Mouse (Mus musculus) neural tube, embryonic 11.5 days (tissue): ENCODE measurements at regions not wholly inside any gene's neighbourhood (a gene's known extent, or its start where the extent isn't known, plus 50 kb on each side); places are given as distances from the start of the nearest gene placed in this dataset.

Experiments
- ATAC-seq: fragments of 200-750 bp; cut with Nextera tagmentation; 2 replicates; pipeline ENCODE4 v1.8.0; 2017; ENCODE audit warnings: moderate number of reproducible peaks, mild to moderate bottlenecking, moderate TSS enrichment, moderate library complexity; ENCODE audit not compliant: insufficient read depth, low FRiP score, low TSS enrichment
- DNase-seq: peaks from one replicate; pipeline ENCODE4 v3.0.0-alpha.2; 2015; ENCODE audit warnings: low spot score
- H3K27ac ChIP-seq: fragments of 300-500 bp; sonication (generic); 2 replicates; pipeline ENCODE4 v1.5.1; 2014; ENCODE audit warnings: low read depth, mild to moderate bottlenecking, low read length
- H3K27me3 ChIP-seq: fragments of 300-500 bp; sonication (generic); 2 replicates; pipeline ENCODE4 v1.6.1; 2014; ENCODE audit warnings: mild to moderate bottlenecking, low read length, mixed read lengths; ENCODE audit not compliant: control insufficient read depth, insufficient read depth
- H3K36me3 ChIP-seq: fragments of 300-500 bp; sonication (generic); 2 replicates; pipeline ENCODE4 v1.6.1; 2014; ENCODE audit warnings: mild to moderate bottlenecking, low read length, moderate library complexity, mixed read lengths; ENCODE audit not compliant: control insufficient read depth, insufficient read depth
- H3K4me1 ChIP-seq: fragments of 300-500 bp; sonication (generic); 2 replicates; pipeline ENCODE4 v1.6.1; 2014; ENCODE audit warnings: low read length, mixed read lengths; ENCODE audit not compliant: control insufficient read depth, insufficient read depth
- H3K4me2 ChIP-seq: fragments of 300-500 bp; sonication (generic); 2 replicates; pipeline ENCODE4 v1.6.1; 2014; ENCODE audit warnings: low read depth, mild to moderate bottlenecking, moderate library complexity
- H3K4me3 ChIP-seq: fragments of 300-500 bp; sonication (generic); 2 replicates; pipeline ENCODE4 v1.5.1; 2014; ENCODE audit warnings: low read depth, low read length
- H3K9ac ChIP-seq: fragments of 300-500 bp; sonication (generic); 2 replicates; pipeline ENCODE4 v1.6.1; 2014; ENCODE audit warnings: mild to moderate bottlenecking, low read length
- H3K9me3 ChIP-seq: fragments of 300-500 bp; sonication (generic); 2 replicates; pipeline ENCODE4 v1.6.1; 2016; ENCODE audit warnings: low read length; ENCODE audit not compliant: control insufficient read depth
- WGBS: fragments of 180-500 bp; shearing (Covaris S2); extraction: QIAGEN DNeasy Blood & Tissue Kit; methylation state at CpG from one replicate; pipeline ENCODE4 v1.1.7; 2014; 5-methylcytosine and 5-hydroxymethylcytosine counted together

DNA sequence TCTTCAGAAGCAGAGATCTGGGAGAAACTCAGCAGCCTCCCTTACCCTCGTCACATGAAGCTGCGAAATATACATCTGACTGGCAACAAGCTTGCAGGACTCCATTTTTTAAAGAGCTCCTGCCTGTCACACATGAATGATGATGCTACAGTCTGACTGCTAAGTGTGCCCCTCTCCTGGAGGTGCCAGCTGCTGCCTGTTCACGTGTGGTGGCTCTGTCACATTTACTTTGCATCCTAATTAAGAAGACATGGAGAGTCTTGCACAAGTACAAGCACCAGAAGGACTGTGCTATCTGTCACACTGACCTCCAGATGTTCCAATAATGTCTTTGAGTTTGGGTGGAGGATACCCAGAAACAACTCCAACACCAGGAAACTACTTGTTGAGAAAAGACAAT is 240.2 kb downstream of the Ube2cbp start:
- Histone ChIP-seq H3K4me2 (no peak overlapping the region), H3K4me3 (no peak overlapping the region), H3K9ac (no peak overlapping the region), H3K27me3 (no peaks in the 10 kb centered on the region), H3K27ac (no peak overlapping the region), H3K4me1 (no peaks in the 10 kb centered on the region), H3K36me3 (no peaks in the 10 kb centered on the region), H3K9me3 (no peaks in the 10 kb centered on the region)
- DNase-seq = no peak
- ATAC-seq = no peak; the same call in 1 of the 2 replicates
- 49% methylated on average over 3 of the region's 3 CpGs for WGBS

DNA sequence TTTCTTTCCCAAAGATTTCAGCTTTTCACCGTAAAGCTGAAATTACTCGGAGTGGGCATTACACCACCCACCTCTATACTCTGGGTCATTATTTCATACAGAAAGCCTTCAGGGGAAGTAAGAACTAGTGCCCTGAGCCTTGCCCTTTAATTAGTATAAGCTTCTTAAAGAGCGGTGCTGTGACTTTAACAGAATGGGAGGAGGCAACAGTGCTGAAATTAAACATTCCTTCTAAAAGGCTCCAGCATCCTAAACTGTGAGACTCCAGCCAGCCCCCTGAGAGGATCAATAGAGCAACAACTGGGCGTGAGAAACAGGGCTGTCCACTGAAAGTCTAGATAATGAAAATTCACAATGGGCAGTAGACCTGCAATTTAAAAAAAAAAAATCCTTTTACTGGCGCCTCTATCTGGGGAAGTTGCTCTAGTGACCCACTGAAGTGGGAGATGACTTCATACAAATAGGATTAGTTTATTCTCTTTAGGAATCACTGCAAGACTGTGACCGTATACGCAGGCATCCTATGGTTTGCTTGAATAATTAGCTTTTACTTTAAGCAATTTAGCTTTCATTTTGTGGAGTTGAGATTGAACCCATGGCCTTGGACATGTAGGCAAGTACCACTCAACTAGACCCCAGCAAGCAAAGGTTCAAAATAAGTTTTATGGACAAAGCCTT is 233.9 kb downstream of the Ube2cbp start:
- H3K9ac ChIP-seq = no peak overlapping the region
- no peaks in the 10 kb centered on the region for H3K9me3 ChIP-seq
- H3K4me1 ChIP-seq = no peaks in the 10 kb centered on the region
- no peak for DNase-seq
- H3K4me3 ChIP-seq = no peak overlapping the region
- H3K27ac ChIP-seq = no peak overlapping the region
- H3K36me3 ChIP-seq = no peaks in the 10 kb centered on the region
- H3K4me2 ChIP-seq = no peak overlapping the region
- no peak for ATAC-seq
- no peaks in the 10 kb centered on the region for H3K27me3 ChIP-seq
- WGBS = 45% methylated on average over 7 of the region's 7 CpGs

DNA sequence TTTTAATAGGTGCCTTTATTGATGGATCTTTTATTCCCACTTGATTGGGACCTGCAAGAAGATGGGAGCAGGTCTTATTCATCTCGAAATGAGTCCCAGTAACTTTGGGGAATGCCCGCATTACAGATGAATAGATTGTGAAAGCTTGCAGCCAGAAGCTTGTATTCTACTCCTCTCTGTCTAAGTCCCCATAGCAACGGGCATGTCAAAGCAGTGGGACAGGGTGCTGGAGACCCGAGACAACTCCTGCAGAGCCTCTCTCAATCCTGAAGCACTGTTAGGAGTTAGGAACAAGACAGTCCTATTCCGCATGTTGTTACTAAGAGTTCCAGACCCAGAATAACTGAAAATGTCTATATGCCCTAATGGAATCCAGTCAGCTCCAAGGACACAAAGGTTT is 233.1 kb downstream of the Ube2cbp start:
- 65% methylated on average over 5 of the region's 5 CpGs for whole genome bisulfite sequencing
- ATAC-seq (peak; percentile 54; the same call in 1 of the 2 replicates), DNase-seq (no peak)
- no peaks in the 10 kb centered on the region for H3K27me3 ChIP-seq
- H3K9me3 ChIP-seq = no peaks in the 10 kb centered on the region
- H3K4me3 ChIP-seq = no peak overlapping the region
- no peak overlapping the region for H3K27ac ChIP-seq
- no peak overlapping the region for H3K4me2 ChIP-seq
- H3K9ac ChIP-seq = no peak overlapping the region
- no peaks in the 10 kb centered on the region for H3K36me3 ChIP-seq
- no peaks in the 10 kb centered on the region for H3K4me1 ChIP-seq

DNA sequence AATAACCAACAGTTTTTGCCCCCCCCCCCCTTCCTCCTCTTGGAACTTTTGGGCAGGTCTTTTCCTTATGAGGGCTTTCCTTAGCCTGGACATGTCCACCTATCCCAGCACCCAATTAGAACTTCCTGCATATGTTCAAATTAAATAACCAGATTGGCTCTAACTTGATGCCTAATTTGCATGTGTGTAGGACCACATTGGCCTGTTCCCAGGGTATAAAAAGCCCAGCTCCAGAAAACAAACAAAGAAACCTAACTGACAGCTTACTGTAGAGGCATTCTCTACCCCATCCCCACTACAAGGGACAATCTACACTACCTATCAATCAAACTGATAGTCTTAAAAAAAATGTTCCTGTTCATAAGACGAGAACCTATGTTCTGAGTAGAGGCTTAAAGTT is 232.6 kb downstream of the Ube2cbp start:
- Histone ChIP-seq H3K4me1 (no peaks in the 10 kb centered on the region), H3K9ac (no peak overlapping the region), H3K4me3 (no peak overlapping the region), H3K36me3 (no peaks in the 10 kb centered on the region), H3K27me3 (no peaks in the 10 kb centered on the region), H3K4me2 (no peak overlapping the region), H3K27ac (no peak overlapping the region), H3K9me3 (no peaks in the 10 kb centered on the region)
- ATAC-seq = no peak
- 78% methylated on average over 1 of the region's 1 CpGs for WGBS
- DNase-seq = no peak

DNA sequence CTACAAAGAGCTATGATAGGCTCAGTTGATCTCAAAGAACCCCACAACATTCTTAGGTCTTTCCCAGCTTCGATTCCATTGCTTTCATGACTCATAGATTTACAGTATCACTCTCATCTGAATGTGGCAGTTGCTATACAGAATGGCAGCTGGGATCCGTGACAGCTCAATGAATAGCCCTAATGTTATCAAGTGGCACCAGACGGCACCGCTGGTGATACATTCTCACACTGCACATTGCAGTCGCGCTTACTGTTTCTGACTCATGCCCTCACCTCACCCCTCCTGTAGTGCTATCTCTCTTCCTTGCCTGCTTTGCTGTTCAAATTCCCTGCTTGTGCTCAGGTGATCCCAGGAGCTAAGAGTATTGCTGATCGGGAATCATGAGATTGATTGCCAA is 231.0 kb downstream of the Ube2cbp start:
- no peaks in the 10 kb centered on the region for H3K36me3 ChIP-seq
- no peaks in the 10 kb centered on the region for H3K9me3 ChIP-seq
- no peak overlapping the region for H3K4me3 ChIP-seq
- no peaks in the 10 kb centered on the region for H3K27me3 ChIP-seq
- H3K4me2 ChIP-seq = no peak overlapping the region
- ATAC-seq = no peak
- no peak overlapping the region for H3K27ac ChIP-seq
- H3K9ac ChIP-seq = no peak overlapping the region
- 90% methylated on average over 7 of the region's 7 CpGs for WGBS
- DNase-seq = no peak
- H3K4me1 ChIP-seq = no peaks in the 10 kb centered on the region

DNA sequence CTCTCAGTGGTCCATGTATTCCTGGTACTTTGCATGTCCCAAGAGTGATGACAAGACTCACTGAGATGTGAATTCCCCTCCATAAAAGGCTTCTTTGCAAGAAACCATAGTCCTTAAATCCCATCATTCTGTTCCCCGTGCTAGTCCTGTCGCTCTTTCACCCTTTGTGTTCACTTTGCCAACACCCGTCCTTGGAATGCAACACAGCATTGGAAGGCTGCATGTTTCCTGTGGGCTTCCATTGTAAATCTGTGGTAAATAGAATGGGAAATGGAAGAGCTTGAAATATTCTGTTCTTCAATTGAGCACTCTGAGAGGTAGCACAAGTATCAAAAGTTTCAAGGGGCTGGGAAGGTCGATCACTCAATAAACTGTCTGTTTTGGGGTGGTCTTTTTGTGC is 226.1 kb downstream of the Ube2cbp start:
- no peak for ATAC-seq
- DNase-seq = no peak

DNA sequence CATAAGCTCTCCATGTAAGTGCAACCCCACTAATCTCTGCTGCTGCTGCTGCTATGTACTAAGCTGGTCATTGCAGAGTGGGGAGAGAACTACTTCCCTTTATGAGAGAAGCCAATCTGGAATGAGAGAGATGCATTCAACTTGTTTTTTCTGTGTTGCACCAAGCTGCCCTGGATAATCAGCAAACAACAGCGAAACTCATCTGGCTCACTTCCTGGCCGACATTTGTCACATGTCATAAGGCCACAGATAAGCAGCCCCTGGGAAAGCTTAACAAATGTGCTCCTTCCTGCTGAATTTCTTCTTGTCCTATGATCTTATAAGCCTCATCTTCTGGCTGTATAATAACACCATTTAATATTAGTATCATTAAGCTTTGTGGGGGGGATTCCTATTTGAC is 224.5 kb downstream of the Ube2cbp start:
- Histone ChIP-seq H3K9me3 (no peaks in the 10 kb centered on the region), H3K27me3 (no peaks in the 10 kb centered on the region), H3K4me2 (no peak overlapping the region), H3K4me3 (no peak overlapping the region), H3K36me3 (no peaks in the 10 kb centered on the region), H3K9ac (no peak overlapping the region), H3K27ac (no peak overlapping the region), H3K4me1 (no peaks in the 10 kb centered on the region)
- DNase-seq (no peak), ATAC-seq (no peak)
- WGBS = 64% methylated on average over 2 of the region's 2 CpGs

More for the DNA sequence above, 226.1 kb downstream of the Ube2cbp start:
- no peaks in the 10 kb centered on the region for H3K36me3 ChIP-seq
- H3K4me3 ChIP-seq = no peak overlapping the region
- no peak overlapping the region for H3K4me2 ChIP-seq
- H3K9ac ChIP-seq = no peak overlapping the region
- WGBS = 88% methylated on average over 4 of the region's 4 CpGs
- H3K27ac ChIP-seq = no peak overlapping the region
- H3K4me1 ChIP-seq = no peaks in the 10 kb centered on the region
- H3K27me3 ChIP-seq = no peaks in the 10 kb centered on the region
- H3K9me3 ChIP-seq = no peaks in the 10 kb centered on the region

DNA sequence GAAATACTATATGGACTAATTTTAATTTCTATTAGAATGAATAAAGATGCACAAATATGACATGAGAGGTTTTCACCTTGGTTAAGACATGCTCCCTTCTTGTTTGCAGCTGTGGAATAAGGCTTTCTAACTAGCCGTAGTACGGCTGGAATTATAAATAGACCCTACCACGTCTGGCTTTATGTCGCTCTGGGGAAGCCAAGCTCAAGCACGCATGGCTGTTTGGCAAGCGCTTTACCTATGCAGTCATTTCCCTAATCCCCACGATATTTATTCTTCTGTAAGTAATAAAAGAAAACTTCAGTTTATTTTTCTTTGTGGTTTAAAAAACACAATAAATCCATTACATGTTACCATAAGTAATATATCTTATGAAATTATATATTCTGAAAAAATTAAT is 223.9 kb downstream of the Ube2cbp start:
- ATAC-seq (no peak), DNase-seq (no peak)
- H3K27ac ChIP-seq = no peak overlapping the region
- no peaks in the 10 kb centered on the region for H3K27me3 ChIP-seq
- no peak overlapping the region for H3K4me2 ChIP-seq
- no peaks in the 10 kb centered on the region for H3K4me1 ChIP-seq
- no peaks in the 10 kb centered on the region for H3K36me3 ChIP-seq
- no peak overlapping the region for H3K9ac ChIP-seq
- no peak overlapping the region for H3K4me3 ChIP-seq
- H3K9me3 ChIP-seq = no peaks in the 10 kb centered on the region
- 79% methylated on average over 7 of the region's 7 CpGs for WGBS

DNA sequence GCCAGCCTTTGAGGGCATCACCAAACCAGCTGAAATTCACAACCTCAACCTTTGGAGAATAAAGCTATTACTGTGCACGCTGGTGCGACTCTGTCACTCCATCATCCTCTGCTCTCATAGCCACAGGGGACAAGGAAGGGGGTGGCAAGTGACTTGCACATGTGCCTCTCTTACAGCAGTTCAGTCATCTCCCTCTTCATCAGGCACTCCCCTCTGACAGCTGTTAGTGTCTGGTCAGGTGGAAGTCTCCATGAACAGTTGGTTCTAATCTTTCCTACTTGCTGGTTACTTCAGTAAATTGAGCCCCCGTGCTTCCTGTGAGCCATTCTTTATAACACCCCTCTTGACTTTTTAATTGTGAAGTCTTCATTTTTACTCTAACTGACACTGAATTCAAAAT is 214.6 kb downstream of the Ube2cbp start:
- ATAC-seq = no peak
- H3K4me2 ChIP-seq = no peak overlapping the region
- H3K36me3 ChIP-seq = no peaks in the 10 kb centered on the region
- H3K9me3 ChIP-seq = no peaks in the 10 kb centered on the region
- H3K27ac ChIP-seq = no peak overlapping the region
- 83% methylated on average over 3 of the region's 3 CpGs for WGBS
- no peaks in the 10 kb centered on the region for H3K4me1 ChIP-seq
- H3K4me3 ChIP-seq = no peak overlapping the region
- no peak for DNase-seq
- no peaks in the 10 kb centered on the region for H3K27me3 ChIP-seq
- H3K9ac ChIP-seq = no peak overlapping the region
